Mouse (Mus musculus) forebrain, embryonic 14.5 days (tissue): Measurements from ENCODE around the gene Cyp2c39. TPM values are rescaled to one million over a fixed set of nuclear protein-coding genes. Genes with fewer than 3 reads are reported as not detected.
"Not testable (repeated sequence)": the region's sequence is repeated elsewhere in the genome, so short reads cannot be mapped to it uniquely, and the experiment has no call there.

ENCODE experiments used
- ATAC-seq: fragments of 200-750 bp; cut with Nextera tagmentation; 2 replicates; pipeline ENCODE4 v1.8.0; 2017; ENCODE audit warnings: mild to moderate bottlenecking, moderate library complexity
- DNase-seq: peaks from one replicate; pipeline ENCODE4 v3.0.0-alpha.2; 2015; ENCODE audit warnings: low spot score
- H3K27ac ChIP-seq: fragments of 300-500 bp; sonication (generic); 2 replicates; pipeline ENCODE4 v1.5.1; 2014; ENCODE audit warnings: low read depth, mild to moderate bottlenecking, control low read depth, low read length, moderate library complexity
- H3K27me3 ChIP-seq: fragments of 300-500 bp; sonication (generic); replicated peaks from 2 replicates; pipeline ENCODE4 v1.6.1; 2014; ENCODE audit warnings: low read length, control low read depth, mixed read lengths; ENCODE audit not compliant: control insufficient read depth, insufficient read depth
- H3K36me3 ChIP-seq: fragments of 300-500 bp; sonication (generic); 2 replicates; pipeline ENCODE4 v1.6.1; 2014; ENCODE audit warnings: low read length, control low read depth; ENCODE audit not compliant: control insufficient read depth, insufficient read depth
- H3K4me1 ChIP-seq: fragments of 300-500 bp; sonication (generic); 2 replicates; pipeline ENCODE4 v1.6.1; 2014; ENCODE audit warnings: antibody characterized with exemption, low read length, control low read depth; ENCODE audit not compliant: control insufficient read depth, insufficient read depth
- H3K4me2 ChIP-seq: fragments of 300-500 bp; sonication (generic); 2 replicates; pipeline ENCODE4 v1.6.1; 2014; ENCODE audit warnings: mild to moderate bottlenecking, control low read depth, low read length
- H3K4me3 ChIP-seq: fragments of 300-500 bp; sonication (generic); 2 replicates; pipeline ENCODE4 v1.5.1; 2014; ENCODE audit warnings: low read depth, low read length, control low read depth
- H3K9ac ChIP-seq: fragments of 300-500 bp; sonication (generic); 2 replicates; pipeline ENCODE4 v1.6.1; 2014; ENCODE audit warnings: mild to moderate bottlenecking, low read length, control low read depth, moderate library complexity
- H3K9me3 ChIP-seq: fragments of 300-500 bp; sonication (generic); replicated peaks from 2 replicates; pipeline ENCODE4 v1.6.1; 2016; ENCODE audit warnings: low read length, control low read depth, mixed read lengths; ENCODE audit not compliant: control insufficient read depth
- WGBS: fragments of 180-500 bp; shearing (Covaris S2); extraction: QIAGEN DNeasy Blood & Tissue Kit; methylation state at CpG from one replicate; pipeline ENCODE4 v1.1.7; 2014; 5-methylcytosine and 5-hydroxymethylcytosine counted together
- polyA plus RNA-seq: library from polyadenylated mRNA; unstranded; fragments of >200 nt; fragmentation: Nextera tagmentation; extraction: Ambion mirVana; gene quantifications from 2 replicates; pipeline ENCODE4 v1.2.1, GENCODE M21; 2014

Cyp2c39 gene
- polyA plus RNA-seq: not detected in 2 replicates

DNA sequence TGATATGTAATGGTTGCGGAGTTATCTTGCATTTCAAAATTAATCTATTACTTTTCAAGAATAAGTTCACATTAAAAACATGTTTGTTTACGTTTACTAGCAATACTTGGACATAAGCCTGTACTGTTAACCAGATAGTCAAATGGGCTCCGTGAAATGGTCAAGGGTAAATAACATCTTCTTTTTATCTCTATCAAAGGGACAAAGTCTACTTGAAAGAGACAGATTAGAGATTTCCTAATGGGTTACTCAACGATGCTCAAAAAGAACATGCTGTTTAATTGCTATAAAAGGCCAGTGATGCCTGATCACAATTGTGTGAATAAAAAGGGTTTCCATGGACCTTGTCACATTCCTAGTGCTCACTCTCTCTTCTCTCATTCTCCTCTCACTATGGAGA is at the start of gene Cyp2c39:
Gene Cyp2c39 (plus strand): TSS at position 329 of the 400 bp plus-strand sequence.
- DNase-seq: no peak
- no peak within 1 kb of the TSS for H3K4me2 ChIP-seq
- 83% methylated on average over 4 of the region's 4 CpGs for WGBS
- H3K4me3 ChIP-seq: no peak within 1 kb of the TSS
- no peak for ATAC-seq
- H3K9ac ChIP-seq: no peak within 1 kb of the TSS
- no peaks in the 10 kb centered on the region for H3K36me3 ChIP-seq
- H3K4me1 ChIP-seq: no peaks in the 10 kb centered on the region
- no peak within 1 kb of the TSS for H3K27ac ChIP-seq
- H3K27me3 ChIP-seq: no peaks in the 10 kb centered on the region
- H3K9me3 ChIP-seq: 0 out of 2 replicates have a peak, but pooled peaks cover 5% of the 10 kb centered on the region

DNA sequence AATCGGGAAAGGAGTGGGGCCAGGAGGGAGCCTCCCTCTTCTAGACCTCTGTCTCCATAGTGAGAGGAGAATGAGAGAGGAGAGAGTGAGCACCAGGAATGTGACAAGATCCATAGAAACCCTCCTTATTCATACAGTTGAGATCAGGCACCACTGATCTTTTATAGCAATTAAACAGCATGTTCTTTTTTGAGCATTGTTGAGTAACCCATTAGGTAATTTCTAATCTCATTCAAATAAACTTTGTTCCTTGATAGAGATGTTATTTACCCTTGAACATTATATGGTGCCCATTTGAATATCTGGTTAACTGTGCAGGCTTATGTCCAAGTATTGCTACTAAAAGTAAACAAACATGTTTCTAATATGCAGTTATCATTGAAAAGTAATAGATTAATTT is 47.7 kb upstream of the Cyp2c39 start, which contains the start of gene Cyp2c38:
Gene Cyp2c38 (minus strand): TSS at position 135 of the 400 bp plus-strand sequence.
- H3K27ac ChIP-seq: no peak within 1 kb of the TSS
- 85% methylated on average over 1 of the region's 1 CpGs for WGBS
- ATAC-seq: no peak
- H3K4me3 ChIP-seq: no peak within 1 kb of the TSS
- no peak within 1 kb of the TSS for H3K9ac ChIP-seq
- 0 out of 2 replicates have a peak, but pooled peaks cover 3% of the 10 kb centered on the region for H3K9me3 ChIP-seq
- no peaks in the 10 kb centered on the region for H3K4me1 ChIP-seq
- H3K36me3 ChIP-seq: no peaks in the 10 kb centered on the region
- no peaks in the 10 kb centered on the region for H3K27me3 ChIP-seq
- no peak within 1 kb of the TSS for H3K4me2 ChIP-seq
- no peak for DNase-seq

DNA sequence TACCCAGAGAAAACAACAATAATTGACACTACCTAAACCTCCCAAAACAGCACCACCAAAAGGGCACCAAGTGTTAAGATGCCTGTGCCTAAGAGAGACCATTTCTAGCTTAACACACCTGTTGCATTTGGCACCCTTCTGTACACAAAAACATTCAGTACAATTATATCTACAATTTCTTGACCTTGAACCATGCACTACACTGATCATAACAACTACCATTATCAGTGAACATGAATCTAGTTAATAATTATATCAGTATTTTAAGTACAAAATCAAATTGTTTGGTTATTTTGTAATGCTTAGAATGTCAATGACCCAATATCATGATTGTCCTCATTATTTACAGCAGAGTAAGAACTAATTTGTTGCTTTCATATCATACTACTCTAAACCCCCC is 46.7 kb upstream of the Cyp2c39 start:
- no peak overlapping the region for H3K4me2 ChIP-seq
- no peak overlapping the region for H3K9ac ChIP-seq
- H3K27ac ChIP-seq: no peak overlapping the region
- H3K36me3 ChIP-seq: no peaks in the 10 kb centered on the region
- no peaks in the 10 kb centered on the region for H3K4me1 ChIP-seq
- 0 out of 2 replicates have a peak, but pooled peaks cover 3% of the 10 kb centered on the region for H3K9me3 ChIP-seq
- no peak overlapping the region for H3K4me3 ChIP-seq
- ATAC-seq (no peak), DNase-seq (no peak)
- no peaks in the 10 kb centered on the region for H3K27me3 ChIP-seq

- not testable (repeated sequence) for H3K4me3 ChIP-seq, H3K27ac ChIP-seq, H3K9me3 ChIP-seq, H3K4me2 ChIP-seq, H3K9ac ChIP-seq, H3K27me3 ChIP-seq, H3K36me3 ChIP-seq, ATAC-seq, H3K4me1 ChIP-seq, DNase-seq
- 93% methylated on average over 1 of the region's 1 CpGs for WGBS
Observed at GRCm38 (mm10) chr19:39483961-39484360, 26.7 kb upstream of the Cyp2c39 start.

GRCm38 (mm10) chr19:39506341-39506740 is 4.3 kb upstream of the Cyp2c39 start:
- no peaks in the 10 kb centered on the region for H3K36me3 ChIP-seq
- H3K4me1 ChIP-seq: no peaks in the 10 kb centered on the region
- no peak overlapping the region for H3K9ac ChIP-seq
- DNase-seq: no peak
- no peak overlapping the region for H3K27ac ChIP-seq
- no peak for ATAC-seq
- H3K9me3 ChIP-seq: 0 out of 2 replicates have a peak, but pooled peaks cover 5% of the 10 kb centered on the region
- H3K27me3 ChIP-seq: no peaks in the 10 kb centered on the region
- H3K4me2 ChIP-seq: no peak overlapping the region
- no peak overlapping the region for H3K4me3 ChIP-seq

DNA sequence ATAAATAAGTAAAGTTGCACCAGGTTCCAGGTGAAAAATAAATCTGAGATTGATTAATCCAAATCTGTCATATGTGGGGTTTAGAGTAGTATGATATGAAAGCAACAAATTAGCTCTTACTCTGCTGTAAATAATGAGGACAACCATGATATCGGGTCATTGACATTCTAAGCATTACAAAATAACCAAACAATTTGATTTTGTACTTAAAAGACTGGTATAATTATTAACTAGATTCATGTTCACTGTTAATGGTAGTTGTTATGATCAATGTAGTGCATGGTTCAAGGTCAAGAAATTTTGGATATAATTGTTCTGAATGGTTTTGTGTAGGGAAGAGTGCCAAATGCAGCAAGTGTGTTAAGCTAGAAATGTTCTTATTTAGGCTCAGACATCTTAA is 1.1 kb upstream of the Cyp2c39 start:
- no peak for ATAC-seq
- Histone ChIP-seq H3K9me3 (0 out of 2 replicates have a peak, but pooled peaks cover 5% of the 10 kb centered on the region), H3K4me2 (no peak overlapping the region), H3K36me3 (no peaks in the 10 kb centered on the region), H3K27ac (no peak overlapping the region), H3K4me3 (no peak overlapping the region), H3K9ac (no peak overlapping the region), H3K4me1 (no peaks in the 10 kb centered on the region), H3K27me3 (no peaks in the 10 kb centered on the region)
- 80% methylated on average over 1 of the region's 1 CpGs for WGBS
- DNase-seq: no peak

Other genes starting within 250 kb of the Cyp2c39 start
- not detected in 2 replicates for gene Cyp2c29, start 241.5 kb upstream of the Cyp2c39 start, polyA plus RNA-seq
- gene Cyp2c38, start 47.8 kb upstream of the Cyp2c39 start, polyA plus RNA-seq: not detected in 2 replicates
- not detected in 2 replicates for gene Cyp2c67, start 138.2 kb downstream of the Cyp2c39 start, polyA plus RNA-seq
- not detected in 2 replicates for gene Cyp2c68, start 230.2 kb downstream of the Cyp2c39 start, polyA plus RNA-seq